Mouse (Mus musculus) heart, postnatal 0 days (tissue): ENCODE measurements at regions not wholly inside any gene's neighbourhood (a gene's known extent, or its start where the extent isn't known, plus 50 kb on each side); places are given as distances from the start of the nearest gene placed in this dataset.

Experiments
- CTCF ChIP-seq: IDR thresholded peaks from 2 replicates; pipeline ENCODE4 v1.5.1; 2016; ENCODE audit warnings: antibody characterized with exemption, control low read depth, low read depth
- EP300 ChIP-seq: IDR thresholded peaks from 2 replicates; pipeline ENCODE4 v1.6.1; 2016; ENCODE audit warnings: antibody characterized with exemption, low read depth

DNA sequence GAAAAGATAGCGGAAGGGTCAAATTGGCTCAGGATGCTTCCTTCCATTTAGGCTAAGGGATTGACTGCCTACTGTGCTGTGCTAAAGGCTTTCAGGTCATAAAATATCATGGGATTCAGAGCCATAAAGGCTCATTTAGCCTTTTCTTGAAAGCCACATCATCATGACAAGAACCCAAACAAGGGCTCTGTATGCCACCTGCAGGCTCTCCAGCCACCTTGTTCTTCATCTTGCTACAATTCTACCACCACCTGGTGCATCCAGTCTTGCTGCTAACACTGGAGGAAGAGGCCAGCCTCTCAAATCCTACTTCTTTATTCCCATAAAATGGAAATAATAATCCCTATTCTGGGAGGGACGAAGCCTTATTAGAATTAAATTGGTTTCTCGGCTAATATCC is 155.9 kb upstream of the Gm12728 start:
- TF ChIP-seq CTCF (no peak), EP300 (no peak)
